Mouse (Mus musculus): ENCODE results near the gene Timm22.

Gene Timm22

GRCm38 (mm10) chr11:76406702-76407583 is at the start of gene Timm22:
TSS of gene Timm22 (plus strand) at chr11:76406952.
- DNase-seq (ENCODE audit: low spot score), result peak; percentile 90

GRCm38 (mm10) chr11:76357464-76357863 is 49.3 kb upstream of the Timm22 start:
- no peak for DNase-seq (ENCODE audit: low spot score)

GRCm38 (mm10) chr11:76358628-76359320 is 48.0 kb upstream of the Timm22 start:
- DNase-seq (ENCODE audit: low spot score), result no peak

- DNase-seq (ENCODE audit: low spot score), result no peak
Measured at GRCm38 (mm10) chr11:76360255-76360654, 46.5 kb upstream of the Timm22 start.

GRCm38 (mm10) chr11:76361422-76361821 is 45.3 kb upstream of the Timm22 start:
- no peak for DNase-seq (ENCODE audit: low spot score)

- DNase-seq (ENCODE audit: low spot score), result peak; percentile 58
Measured at GRCm38 (mm10) chr11:76363178-76363577, 43.6 kb upstream of the Timm22 start.

DNA sequence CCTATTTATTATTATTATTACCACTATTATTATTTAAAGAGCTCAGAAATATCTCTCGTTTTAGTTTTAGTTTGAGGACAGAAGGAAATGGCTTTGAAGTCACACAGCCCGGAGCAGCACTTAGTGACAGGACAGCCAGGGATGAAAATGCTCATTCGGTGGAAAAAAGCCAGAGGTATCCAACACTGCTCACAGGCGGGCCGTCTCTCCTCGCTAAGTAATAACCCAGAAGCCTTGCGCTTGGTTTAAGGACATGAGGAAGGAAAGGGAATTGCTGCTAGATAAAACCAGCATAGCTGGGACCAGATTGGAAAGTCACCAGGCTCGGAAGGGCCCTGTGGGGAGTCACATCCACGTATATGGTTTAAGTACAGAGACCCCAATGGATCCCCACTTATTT is 43.1 kb upstream of the Timm22 start:
- DNase-seq (ENCODE audit: low spot score), result no peak

DNA sequence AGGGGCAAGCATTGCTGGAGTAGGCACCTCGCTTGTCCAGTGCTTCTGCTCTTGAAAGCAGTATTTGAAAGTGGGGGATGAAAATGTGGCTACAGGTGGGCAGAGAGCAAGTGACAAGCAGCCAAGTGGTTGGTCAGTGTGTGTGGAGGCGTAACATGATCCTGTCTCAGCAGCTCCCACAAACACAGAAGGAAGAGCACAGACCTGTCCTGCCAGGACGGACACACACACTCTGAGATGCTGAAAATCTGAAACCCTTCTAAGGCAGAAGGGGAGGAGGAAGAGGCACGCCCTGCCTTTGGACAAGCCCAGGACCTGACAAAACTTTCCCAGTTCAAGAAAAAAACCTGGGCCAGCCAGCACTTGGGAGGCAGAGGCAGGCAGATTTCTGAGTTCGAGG is 42.7 kb upstream of the Timm22 start:
- DNase-seq (ENCODE audit: low spot score), result no peak

DNA sequence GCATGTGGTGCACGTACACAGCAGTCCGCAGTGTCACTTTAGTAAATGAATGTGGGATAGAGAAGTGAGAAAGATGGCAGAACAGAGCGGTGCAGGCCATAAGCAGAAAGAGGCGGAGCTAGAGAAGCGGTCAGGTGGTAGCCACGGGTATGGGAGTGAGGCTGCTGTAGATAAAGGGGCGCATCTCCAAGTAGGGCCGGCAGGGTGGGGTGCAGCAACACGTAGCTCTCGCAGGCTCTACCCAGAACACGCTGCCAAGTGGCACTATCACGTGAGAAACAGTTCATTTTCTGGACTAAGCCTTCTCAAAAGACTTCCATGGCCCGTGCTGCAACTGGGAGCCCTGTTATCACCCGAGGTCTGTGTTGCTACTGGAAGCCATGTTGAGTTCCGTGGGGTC is 40.0 kb upstream of the Timm22 start:
- no peak for DNase-seq (ENCODE audit: low spot score)

DNA sequence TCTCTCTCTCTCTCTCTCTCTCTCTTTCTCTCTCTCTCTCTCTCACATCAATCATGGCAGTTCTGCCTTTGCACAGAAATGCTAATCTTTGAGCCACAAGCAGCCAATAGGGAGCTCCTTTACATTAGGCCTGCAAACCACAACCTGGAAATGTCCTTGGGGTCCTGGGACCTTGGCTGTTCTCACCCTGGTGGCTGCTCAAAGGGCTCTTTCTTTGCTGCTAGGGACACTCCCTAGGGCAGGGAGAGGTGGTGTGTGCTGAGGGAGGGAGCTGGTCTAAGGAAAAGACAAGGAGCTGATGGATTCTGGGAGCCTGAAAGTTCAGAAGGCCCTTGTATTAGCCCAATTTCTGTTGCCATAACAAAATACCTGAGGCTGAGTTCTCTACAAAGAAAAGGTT is 36.3 kb upstream of the Timm22 start:
- DNase-seq (ENCODE audit: low spot score), result no peak

DNA sequence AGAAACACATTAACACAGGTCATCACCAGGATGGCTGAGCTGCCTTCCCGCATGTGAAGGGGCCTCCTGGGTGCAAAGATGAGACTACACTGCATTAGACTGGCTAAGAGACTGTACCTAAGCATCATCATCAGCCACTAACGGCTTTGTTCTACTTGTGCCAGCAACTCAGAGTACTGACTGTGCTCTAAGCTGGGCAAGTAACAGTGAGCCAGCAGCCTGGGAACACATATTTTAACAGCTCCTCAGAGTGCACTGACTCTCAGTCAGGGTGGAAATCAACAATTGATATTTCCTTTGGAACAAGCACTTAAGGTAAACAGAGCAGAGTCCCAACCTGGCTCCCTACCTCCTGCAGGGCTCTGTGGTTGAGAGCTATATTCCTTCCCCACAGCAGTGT is 34.6 kb upstream of the Timm22 start:
- no peak for DNase-seq (ENCODE audit: low spot score)

- no peak for DNase-seq (ENCODE audit: low spot score)
Measured at GRCm38 (mm10) chr11:76372534-76372933, 34.2 kb upstream of the Timm22 start.

DNA sequence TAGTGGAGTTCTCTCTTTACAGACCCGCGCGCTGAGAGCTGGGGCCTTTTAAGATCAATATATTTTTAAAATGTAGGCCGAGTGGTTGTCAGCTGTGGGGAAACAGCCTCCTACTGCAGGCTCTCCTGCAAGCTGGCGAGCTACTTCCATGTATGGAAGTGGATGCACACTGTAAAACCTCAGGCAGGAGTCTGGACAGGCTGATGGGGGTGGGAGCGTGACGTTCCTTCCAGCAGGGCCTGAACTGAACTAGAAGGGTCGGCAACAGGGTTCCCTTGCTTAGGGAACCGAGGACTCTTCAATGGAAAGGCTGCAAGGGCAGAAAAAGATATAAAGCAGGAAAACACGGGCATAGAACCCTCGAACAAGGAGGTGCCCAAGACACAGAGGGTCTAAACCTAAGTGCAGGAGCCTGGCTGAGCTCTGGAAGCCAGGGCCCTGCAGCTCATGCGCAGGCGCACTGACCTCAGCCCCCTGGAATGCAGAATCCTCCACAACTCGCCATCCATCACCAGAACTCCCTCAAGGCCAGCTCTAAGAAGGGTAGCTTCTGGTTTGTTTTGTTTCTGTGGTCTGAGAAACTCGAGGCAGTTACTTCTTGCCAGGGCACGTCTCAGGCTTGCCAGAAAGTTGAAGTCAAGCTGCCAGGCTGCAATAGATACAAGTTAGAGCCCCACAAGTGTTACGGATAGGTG is 32.1 kb upstream of the Timm22 start:
- DNase-seq (ENCODE audit: low spot score), result peak; percentile 88

GRCm38 (mm10) chr11:76376425-76376824 is 30.3 kb upstream of the Timm22 start:
- DNase-seq (ENCODE audit: low spot score), result no peak

- no peak for DNase-seq (ENCODE audit: low spot score)
Measured at GRCm38 (mm10) chr11:76379921-76380544, 26.7 kb upstream of the Timm22 start.

- DNase-seq (ENCODE audit: low spot score), result no peak
Measured at GRCm38 (mm10) chr11:76381201-76381885, 25.4 kb upstream of the Timm22 start.

DNA sequence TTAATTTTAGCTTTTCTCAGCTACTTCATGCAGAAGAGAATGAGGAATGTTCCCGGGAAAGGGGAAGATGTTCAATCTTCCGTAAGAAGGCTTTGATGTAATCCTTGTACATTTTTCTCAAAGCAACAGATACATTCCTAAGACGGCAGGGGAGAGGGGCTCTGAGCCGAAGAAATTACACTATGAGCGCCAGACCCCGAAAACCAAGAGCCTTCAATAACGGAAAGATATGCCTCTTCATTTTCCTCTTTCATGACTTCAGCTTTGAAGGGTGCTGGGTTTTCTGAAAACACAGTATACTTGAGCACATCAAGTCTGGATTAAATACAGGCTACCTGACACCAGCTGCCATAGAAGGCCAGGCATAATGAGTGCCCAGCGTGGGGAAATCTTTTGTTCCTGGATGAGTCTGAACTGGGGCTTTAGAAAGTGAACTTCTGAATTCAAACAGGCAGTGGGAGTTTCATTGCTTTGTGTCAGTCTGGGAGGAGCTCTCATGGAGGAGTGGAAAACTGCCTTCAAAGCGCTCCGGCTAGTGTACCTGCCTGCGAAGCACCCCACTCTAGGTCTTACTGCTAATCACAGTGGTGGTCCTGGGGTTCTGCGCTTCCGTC is 23.9 kb upstream of the Timm22 start:
- no peak for DNase-seq (ENCODE audit: low spot score)

GRCm38 (mm10) chr11:76384307-76384706 is 22.4 kb upstream of the Timm22 start:
- no peak for DNase-seq (ENCODE audit: low spot score)

- no peak for DNase-seq (ENCODE audit: low spot score)
Measured at GRCm38 (mm10) chr11:76385017-76385416, 21.7 kb upstream of the Timm22 start.

DNA sequence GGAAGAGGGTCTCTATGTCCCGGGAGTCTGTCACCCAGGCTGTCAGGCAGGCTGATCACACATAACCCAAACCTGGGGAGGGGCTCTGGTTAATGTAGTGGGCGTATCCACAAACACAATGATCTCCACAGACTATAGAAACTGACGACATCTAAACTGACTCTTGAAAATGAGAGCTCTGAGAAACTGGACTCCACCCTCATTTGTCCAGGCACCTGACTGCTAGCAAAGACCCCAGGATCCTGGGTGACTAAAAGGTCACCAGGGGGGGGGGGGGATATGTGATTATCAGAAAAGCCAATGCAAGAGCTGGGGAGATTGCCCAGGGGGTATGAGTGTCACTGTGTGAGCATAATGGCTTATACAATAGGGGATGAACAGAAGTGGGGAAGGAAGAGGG is 21.0 kb upstream of the Timm22 start:
- DNase-seq (ENCODE audit: low spot score), result no peak

GRCm38 (mm10) chr11:76387097-76387496 is 19.7 kb upstream of the Timm22 start:
- DNase-seq (ENCODE audit: low spot score), result no peak

All from ovary, adult 18-20 months (tissue).